Mouse (Mus musculus): ENCODE data around the gene Fbxl17. TPM values are rescaled to one million over a fixed set of nuclear protein-coding genes. Genes with fewer than 3 reads are reported as not detected.
A peak's percentile ranks its signal among the peaks of the same experiment; 100 is the strongest.

Fbxl17 gene
- polyA plus RNA-seq, 1 experiment from 2014 or later = 7.7 TPM

DNA sequence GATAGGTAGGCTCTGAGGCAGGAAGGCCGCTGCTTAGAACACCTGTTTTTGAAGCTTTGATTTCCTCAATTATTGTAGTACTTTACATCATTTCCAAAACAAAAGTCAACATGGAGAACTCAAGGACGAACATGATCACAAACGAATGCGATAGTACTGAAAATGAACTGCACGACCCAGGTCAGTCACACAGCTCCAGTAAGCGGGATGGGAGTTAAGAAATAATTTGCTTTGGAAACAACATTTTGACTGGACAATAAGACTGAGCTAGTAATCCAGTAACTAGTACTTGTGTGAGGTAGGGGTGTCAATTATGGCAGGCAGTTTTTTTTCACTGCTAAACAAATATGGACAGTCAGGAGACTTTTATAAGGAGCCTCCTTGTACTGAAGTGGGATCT, 414.6 kb downstream of the Fbxl17 start:
- 91% methylated on average over 6 of the region's 6 CpGs for WGBS
- no peaks in the 10 kb centered on the region for H3K9me3 ChIP-seq
- ATAC-seq (ENCODE audit: insufficient number of reproducible peaks, insufficient read depth, low FRiP score, low TSS enrichment, low read depth) = no peak
- no peak overlapping the region for H3K4me3 ChIP-seq
- no peak overlapping the region for H3K4me2 ChIP-seq
- no peak overlapping the region for H3K27ac ChIP-seq
- no peaks in the 10 kb centered on the region for H3K36me3 ChIP-seq
- no peak overlapping the region for H3K9ac ChIP-seq
- peaks cover 4% of the 10 kb centered on the region; the same call in 1 of the 2 replicates for H3K4me1 ChIP-seq
- H3K27me3 ChIP-seq = no peaks in the 10 kb centered on the region

DNA sequence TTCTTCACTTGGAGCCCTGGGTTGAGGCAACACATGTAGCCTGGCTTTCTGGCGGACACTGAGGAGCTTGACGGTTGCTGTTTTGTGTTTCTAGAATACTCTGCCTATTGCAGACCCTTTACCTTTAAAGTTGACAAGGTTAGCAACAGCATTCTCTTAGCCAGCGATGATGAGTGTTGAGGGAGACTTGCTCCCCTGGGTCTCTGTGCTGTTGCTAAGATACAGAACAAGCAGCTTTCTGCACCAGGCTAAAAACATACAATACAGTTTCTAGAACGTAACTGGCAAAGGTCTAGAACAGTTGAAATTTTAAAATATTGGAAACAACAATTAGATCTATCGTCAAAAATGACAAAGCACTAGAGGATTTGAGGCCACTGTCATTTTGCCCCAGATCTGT, 420.7 kb downstream of the Fbxl17 start:
- H3K4me3 ChIP-seq = no peak overlapping the region
- H3K27ac ChIP-seq = no peak overlapping the region
- H3K9ac ChIP-seq = no peak overlapping the region
- ATAC-seq (ENCODE audit: insufficient number of reproducible peaks, insufficient read depth, low FRiP score, low TSS enrichment, low read depth) = no peak
- WGBS = 83% methylated on average over 5 of the region's 5 CpGs
- no peaks in the 10 kb centered on the region for H3K9me3 ChIP-seq
- no peak overlapping the region for H3K4me2 ChIP-seq
- H3K27me3 ChIP-seq = no peaks in the 10 kb centered on the region
- no peaks in the 10 kb centered on the region for H3K36me3 ChIP-seq
- peaks cover 38% of the 10 kb centered on the region for H3K4me1 ChIP-seq

- Histone ChIP-seq H3K27ac (no peak overlapping the region), H3K4me1 (peaks cover 43% of the 10 kb centered on the region), H3K27me3 (no peaks in the 10 kb centered on the region), H3K4me2 (no peak overlapping the region), H3K36me3 (no peaks in the 10 kb centered on the region), H3K9me3 (no peaks in the 10 kb centered on the region), H3K9ac (no peak overlapping the region), H3K4me3 (no peak overlapping the region)
- 75% methylated on average over 5 of the region's 5 CpGs for WGBS
- ATAC-seq (ENCODE audit: insufficient number of reproducible peaks, insufficient read depth, low FRiP score, low TSS enrichment, low read depth) = no peak
These were observed 422.3 kb downstream of the Fbxl17 start for GRCm38 (mm10) chr17:63077509-63077908.

DNA sequence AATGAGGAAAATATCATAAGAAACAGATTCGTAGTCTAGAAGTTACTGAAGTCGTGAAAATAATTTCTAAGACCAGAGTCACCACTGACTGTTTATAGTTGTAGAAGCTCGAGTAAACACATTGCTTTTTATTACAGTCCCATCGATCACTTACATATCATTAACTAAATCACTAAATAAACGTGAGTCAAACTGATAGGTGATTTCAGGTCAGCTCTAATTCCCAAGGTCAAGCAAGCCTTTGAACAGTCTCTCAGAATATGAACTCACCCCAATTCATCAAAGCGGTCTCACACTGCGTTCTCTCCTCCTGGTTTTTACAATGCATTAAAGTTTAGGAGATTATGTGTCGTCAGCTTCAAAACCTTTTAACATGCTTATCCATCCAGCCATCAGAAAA, 423.2 kb downstream of the Fbxl17 start:
- Histone ChIP-seq H3K9ac (no peak overlapping the region), H3K4me1 (peaks cover 43% of the 10 kb centered on the region), H3K36me3 (no peaks in the 10 kb centered on the region), H3K9me3 (no peaks in the 10 kb centered on the region), H3K27ac (peak overlapping the region; percentile 34), H3K4me2 (no peak overlapping the region), H3K4me3 (no peak overlapping the region), H3K27me3 (no peaks in the 10 kb centered on the region)
- 43% methylated on average over 8 of the region's 8 CpGs for WGBS
- no peak for ATAC-seq (ENCODE audit: insufficient number of reproducible peaks, insufficient read depth, low FRiP score, low TSS enrichment, low read depth)

- Histone ChIP-seq H3K9me3 (no peaks in the 10 kb centered on the region), H3K4me2 (no peak overlapping the region), H3K9ac (no peak overlapping the region), H3K36me3 (no peaks in the 10 kb centered on the region), H3K4me1 (peaks cover 43% of the 10 kb centered on the region), H3K27me3 (no peaks in the 10 kb centered on the region), H3K27ac (peak overlapping the region; percentile 60; the same call in 1 of the 2 replicates), H3K4me3 (no peak overlapping the region)
- 33% methylated on average over 8 of the region's 8 CpGs for WGBS
- ATAC-seq (ENCODE audit: insufficient number of reproducible peaks, insufficient read depth, low FRiP score, low TSS enrichment, low read depth) = no peak
These were observed 423.8 kb downstream of the Fbxl17 start for GRCm38 (mm10) chr17:63076037-63076426.

DNA sequence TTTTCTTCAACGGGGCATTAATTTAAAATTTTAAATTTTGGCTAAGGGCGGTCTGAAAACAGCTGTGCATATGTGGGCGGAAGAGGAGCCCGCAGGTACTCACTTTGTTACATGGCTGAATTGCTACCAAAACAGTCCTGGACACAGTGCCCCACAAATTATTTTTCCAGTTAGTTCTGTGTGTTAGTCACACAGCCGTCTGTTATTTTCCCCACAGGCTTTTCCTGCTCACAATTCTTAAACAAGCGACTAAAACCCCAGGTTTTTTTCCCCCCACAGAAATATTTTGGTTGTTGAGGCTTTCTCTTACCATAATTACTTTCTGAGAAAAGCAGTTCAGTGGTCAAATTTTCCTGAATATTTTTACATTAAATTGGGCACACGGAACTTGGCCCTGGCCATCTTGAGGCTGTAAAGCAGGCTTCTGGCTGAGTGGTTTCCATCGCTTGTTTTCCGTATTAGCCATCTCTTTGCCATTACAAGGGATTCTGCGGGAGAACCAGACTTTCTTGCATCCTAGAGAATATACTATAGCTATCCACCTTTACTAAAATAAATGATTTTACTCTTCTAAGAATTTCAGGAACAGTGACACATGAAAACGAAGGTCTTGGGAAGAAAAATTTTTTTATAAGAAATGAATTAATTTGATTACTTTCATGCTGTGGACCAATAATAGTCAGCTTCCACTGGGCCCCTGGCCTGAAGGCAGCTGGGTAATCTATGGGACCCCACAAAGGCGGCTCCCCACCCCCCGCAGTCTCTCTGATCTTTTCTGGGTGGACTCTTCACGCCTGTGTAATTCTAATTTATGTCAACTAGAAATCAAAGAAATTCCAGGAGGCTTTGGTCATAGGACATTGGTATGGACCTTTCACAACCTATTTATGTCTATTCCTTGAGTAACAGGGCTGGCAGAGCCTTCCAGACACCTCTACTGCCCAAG, 424.5 kb downstream of the Fbxl17 start:
- H3K9ac ChIP-seq = no peak overlapping the region
- no peaks in the 10 kb centered on the region for H3K36me3 ChIP-seq
- H3K4me3 ChIP-seq = no peak overlapping the region
- H3K27ac ChIP-seq = peak overlapping the region; percentile 60
- peaks cover 40% of the 10 kb centered on the region for H3K4me1 ChIP-seq
- no peaks in the 10 kb centered on the region for H3K27me3 ChIP-seq
- no peaks in the 10 kb centered on the region for H3K9me3 ChIP-seq
- ATAC-seq (ENCODE audit: insufficient number of reproducible peaks, insufficient read depth, low FRiP score, low TSS enrichment, low read depth) = no peak
- H3K4me2 ChIP-seq = no peak overlapping the region
- WGBS = 59% methylated on average over 14 of the region's 14 CpGs

DNA sequence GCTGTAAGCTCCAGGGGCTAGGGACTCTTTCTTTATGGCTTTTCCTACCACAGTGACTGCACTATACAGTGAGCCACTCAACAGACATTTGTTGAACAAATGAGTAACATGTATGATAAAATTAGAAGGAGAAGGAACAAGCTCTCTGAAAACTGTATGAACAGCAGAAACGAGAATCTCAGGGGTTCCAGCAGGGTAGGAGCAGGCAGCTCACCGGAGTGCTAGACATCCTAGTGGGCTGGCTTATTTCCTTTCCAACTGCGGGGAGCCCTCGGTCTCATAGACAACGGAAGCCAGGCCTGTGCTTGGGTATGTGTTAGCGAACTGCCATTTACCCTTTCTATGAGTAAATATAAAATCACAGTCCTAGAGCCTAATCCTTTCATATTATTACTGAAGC, 426.5 kb downstream of the Fbxl17 start:
- Histone ChIP-seq H3K27ac (no peak overlapping the region), H3K9me3 (no peaks in the 10 kb centered on the region), H3K9ac (no peak overlapping the region), H3K4me1 (peaks cover 34% of the 10 kb centered on the region), H3K27me3 (no peaks in the 10 kb centered on the region), H3K4me3 (no peak overlapping the region), H3K36me3 (no peaks in the 10 kb centered on the region), H3K4me2 (no peak overlapping the region)
- WGBS = 75% methylated on average over 6 of the region's 6 CpGs
- no peak for ATAC-seq (ENCODE audit: insufficient number of reproducible peaks, insufficient read depth, low FRiP score, low TSS enrichment, low read depth)

- H3K9me3 ChIP-seq = no peaks in the 10 kb centered on the region
- no peak overlapping the region for H3K27ac ChIP-seq
- no peak overlapping the region for H3K4me3 ChIP-seq
- H3K4me2 ChIP-seq = no peak overlapping the region
- H3K4me1 ChIP-seq = peaks cover 20% of the 10 kb centered on the region
- H3K36me3 ChIP-seq = no peaks in the 10 kb centered on the region
- WGBS = 75% methylated on average over 15 of the region's 15 CpGs
- H3K9ac ChIP-seq = no peak overlapping the region
- no peaks in the 10 kb centered on the region for H3K27me3 ChIP-seq
- no peak for ATAC-seq (ENCODE audit: insufficient number of reproducible peaks, insufficient read depth, low FRiP score, low TSS enrichment, low read depth)
These were observed 428.5 kb downstream of the Fbxl17 start for GRCm38 (mm10) chr17:63071134-63071923.

DNA sequence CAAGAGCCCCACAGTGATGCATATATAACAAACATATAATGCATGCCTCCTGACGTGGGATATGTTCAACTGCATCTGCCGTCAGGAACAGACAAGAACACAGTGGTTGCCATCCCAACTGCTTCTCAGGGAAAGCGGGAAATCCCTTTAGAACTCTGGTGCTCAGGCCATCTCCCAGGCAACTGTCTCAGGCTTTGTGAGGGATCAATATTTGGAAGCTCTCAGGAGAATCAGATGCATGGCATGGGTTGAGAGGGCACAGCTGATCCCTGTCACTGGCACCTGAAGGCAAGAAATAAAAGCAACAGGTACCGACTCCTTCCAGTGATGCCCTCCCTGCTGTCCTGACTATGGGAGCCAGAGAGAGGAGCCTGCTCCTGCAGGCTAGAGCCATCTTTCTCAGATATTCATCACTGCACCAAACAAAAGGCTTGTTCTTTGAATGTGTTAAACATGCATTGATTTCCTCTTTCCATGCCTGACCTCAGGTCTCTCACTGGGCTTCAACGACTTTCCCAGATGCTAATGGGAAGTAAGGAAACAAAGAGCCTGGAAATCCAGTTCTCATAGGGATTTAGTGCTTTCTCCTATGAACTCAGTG, 429.6 kb downstream of the Fbxl17 start:
- 73% methylated on average over 5 of the region's 5 CpGs for WGBS
- Histone ChIP-seq H3K4me2 (no peak overlapping the region), H3K9me3 (no peaks in the 10 kb centered on the region), H3K36me3 (no peaks in the 10 kb centered on the region), H3K9ac (no peak overlapping the region), H3K4me1 (peaks cover 12% of the 10 kb centered on the region), H3K27me3 (no peaks in the 10 kb centered on the region), H3K27ac (no peak overlapping the region), H3K4me3 (no peak overlapping the region)
- no peak for ATAC-seq (ENCODE audit: insufficient number of reproducible peaks, insufficient read depth, low FRiP score, low TSS enrichment, low read depth)

DNA sequence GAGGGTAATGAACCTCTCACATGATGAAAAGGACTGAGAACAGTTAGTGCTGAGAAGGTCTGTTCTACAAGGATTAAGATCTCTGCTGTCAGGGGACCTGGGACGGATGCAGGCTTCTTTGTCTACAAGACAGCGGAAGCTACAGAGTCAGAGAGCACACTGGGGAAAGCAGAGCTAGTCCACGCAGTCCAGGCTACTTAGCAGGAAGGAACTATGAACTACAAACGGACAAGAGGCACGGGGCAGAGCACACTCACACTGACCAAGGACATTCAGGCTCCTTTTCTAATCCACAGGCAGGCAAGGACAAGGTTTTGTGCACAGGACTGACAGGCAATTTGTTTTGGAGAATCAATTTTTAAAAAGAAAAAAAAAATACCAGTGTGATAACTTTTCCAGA, 437.0 kb downstream of the Fbxl17 start:
- 55% methylated on average over 5 of the region's 5 CpGs for WGBS
- no peaks in the 10 kb centered on the region for H3K36me3 ChIP-seq

DNA sequence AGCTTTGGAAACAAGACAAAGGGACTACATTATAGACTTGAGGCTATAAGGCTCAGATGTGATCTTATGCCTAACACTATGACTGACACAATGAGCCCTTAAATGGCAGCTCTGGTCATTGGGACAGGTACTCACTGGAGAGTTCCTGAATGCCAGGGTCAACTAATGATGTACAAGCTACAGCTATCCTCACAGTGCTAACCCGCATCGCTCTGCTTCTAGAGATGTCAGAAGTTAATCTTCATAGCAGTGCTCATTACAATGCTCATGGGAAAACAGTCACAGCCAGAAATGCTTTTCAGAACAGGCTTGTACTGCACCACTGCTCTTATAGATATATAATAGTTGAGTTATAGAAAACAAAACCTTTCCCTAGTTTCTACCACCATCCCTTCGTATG, 438.0 kb downstream of the Fbxl17 start:
- H3K27me3 ChIP-seq = no peaks in the 10 kb centered on the region
- WGBS = 85% methylated on average over 3 of the region's 3 CpGs
- H3K9ac ChIP-seq = no peak overlapping the region
- H3K4me3 ChIP-seq = no peak overlapping the region
- H3K36me3 ChIP-seq = no peaks in the 10 kb centered on the region
- no peak for ATAC-seq (ENCODE audit: insufficient number of reproducible peaks, insufficient read depth, low FRiP score, low TSS enrichment, low read depth)
- no peak overlapping the region for H3K4me2 ChIP-seq
- no peaks in the 10 kb centered on the region for H3K9me3 ChIP-seq
- no peak overlapping the region for H3K27ac ChIP-seq
- H3K4me1 ChIP-seq = no peaks in the 10 kb centered on the region

More for the DNA sequence above, 437.0 kb downstream of the Fbxl17 start:
- Histone ChIP-seq H3K4me3 (no peak overlapping the region), H3K4me1 (no peaks in the 10 kb centered on the region), H3K4me2 (no peak overlapping the region), H3K27ac (no peak overlapping the region), H3K9ac (no peak overlapping the region), H3K27me3 (no peaks in the 10 kb centered on the region), H3K9me3 (no peaks in the 10 kb centered on the region)
- ATAC-seq (ENCODE audit: insufficient number of reproducible peaks, insufficient read depth, low FRiP score, low TSS enrichment, low read depth) = no peak

Data from embryonic facial prominence, embryonic 13.5 days (tissue).